Mouse (Mus musculus): ENCODE measurements around the gene Ppil2.

The Ppil2 gene

DNA sequence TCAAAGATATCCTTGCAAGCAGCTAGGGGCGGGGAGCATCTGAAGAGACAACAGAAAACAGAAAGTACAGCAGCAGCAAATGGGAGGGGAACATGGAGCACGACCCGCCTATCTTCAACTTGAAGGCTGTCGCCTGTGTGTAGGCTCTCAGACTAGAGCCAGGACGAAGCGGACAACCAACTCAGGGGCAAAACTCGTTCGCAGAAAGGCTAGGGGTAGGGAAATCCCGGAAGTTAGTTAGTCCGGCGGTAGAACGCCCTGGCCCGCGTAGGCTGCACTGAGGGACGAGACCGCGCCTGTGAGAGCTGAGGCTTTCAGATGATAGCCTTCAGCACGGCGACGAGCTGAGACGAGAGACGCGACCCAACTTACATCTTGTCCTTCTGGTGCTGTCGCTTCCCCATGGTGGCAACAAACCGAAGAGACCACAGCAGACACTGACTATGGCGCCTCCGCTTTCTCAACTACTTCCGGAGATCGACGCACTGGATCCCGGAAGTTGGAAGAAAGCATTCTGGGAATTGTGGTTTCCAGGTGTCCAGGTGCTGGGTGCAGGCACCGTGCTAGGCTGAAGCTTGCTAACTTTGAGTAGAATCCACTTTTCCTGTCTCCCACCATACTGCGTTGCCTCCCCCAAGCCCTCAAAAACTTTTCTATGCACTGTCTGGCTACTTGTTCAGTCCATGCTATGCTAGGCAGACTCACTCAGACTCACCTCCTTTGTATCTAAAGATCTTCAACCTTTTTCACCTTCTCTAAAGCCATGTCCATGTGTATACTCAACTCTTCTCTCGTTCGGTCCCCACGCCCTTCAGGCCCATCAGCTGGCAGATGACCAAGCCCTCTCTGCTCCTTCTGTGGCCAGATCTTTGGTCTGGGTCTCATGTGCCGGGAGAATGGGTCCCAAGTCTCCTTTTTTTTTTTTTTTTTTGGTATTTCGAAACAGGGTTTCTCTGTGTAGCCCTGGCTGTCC lies at the start of gene Ppil2:
TSS of gene Ppil2 (minus strand) at position 487 of the 973 bp plus-strand sequence.
- peak; percentile 65 to 73 for DNase-seq

DNA sequence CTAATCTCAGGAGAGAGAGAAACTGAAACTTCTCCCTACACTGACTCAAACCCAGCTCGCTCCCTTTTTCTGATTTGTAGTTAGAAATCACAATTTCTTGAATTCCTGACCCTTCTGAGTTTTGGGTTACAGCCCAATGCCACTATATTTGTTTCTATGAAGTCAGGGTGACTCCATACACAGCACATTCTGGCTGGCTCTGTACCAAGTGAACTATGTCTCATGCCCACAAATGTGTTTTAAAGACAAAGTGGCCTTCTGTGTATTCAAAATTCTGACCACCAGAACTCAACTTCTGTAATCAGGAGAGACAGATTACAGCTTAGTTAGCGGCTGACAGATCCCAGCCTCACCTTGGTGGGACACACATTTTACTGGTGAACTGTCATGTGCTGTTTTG lies 43.3 kb upstream of the Ppil2 start:
- DNase-seq = no peak

DNA sequence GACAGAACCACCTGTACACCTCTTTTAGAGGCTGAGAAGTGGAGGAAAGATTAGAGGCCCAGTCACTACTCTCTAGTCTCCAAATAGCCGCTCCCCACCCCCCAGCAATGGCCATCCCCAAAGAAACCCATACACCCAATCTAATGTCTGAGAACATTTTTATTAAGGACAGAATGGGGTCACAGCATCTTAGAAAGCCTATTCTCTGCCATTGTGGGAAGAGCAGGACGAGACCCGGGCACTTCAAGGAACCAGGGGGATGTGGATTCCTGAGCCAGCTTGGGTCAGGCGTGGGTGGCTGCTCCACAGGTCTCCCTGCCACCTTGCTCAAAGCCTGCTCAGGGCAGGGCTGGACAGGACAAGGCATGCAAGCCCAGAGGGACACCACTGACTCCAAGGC lies 40.8 kb upstream of the Ppil2 start:
- DNase-seq = no peak

DNA sequence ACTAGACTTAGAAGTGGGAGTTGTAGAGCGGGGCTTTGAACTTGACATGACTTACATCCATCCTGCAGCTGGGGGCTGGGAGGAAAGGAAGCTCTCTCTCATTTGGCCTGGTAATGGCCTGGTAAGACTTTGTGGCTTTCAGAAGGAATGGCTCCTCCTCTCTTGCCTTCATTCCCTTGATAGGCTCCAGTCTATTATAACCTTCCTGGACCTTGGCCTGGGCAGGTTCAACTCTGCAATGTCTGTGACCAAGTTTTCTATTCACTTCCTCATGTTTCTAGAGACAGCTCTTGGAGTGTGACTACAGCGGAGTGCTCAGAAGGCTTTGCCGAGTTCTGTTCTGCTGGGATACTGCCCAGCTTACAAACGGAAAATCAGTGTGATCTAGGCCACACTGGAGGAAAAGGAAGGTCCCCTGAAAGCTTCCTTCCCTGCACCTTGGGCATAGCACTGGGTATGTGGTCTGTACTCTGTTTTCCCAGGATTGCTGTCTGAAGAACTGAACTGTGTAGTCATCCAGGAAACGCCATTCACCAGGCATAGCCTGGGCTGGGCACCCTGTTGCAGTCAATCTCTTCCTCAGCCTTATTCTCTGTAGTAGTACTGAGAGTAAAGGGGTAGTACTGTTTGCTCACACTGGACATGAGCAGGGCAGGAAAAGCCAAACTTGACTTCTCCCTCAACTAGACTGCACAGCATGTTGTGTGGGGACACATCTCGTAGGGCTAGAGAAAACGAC lies 39.6 kb upstream of the Ppil2 start:
- DNase-seq = peak; percentile 50 to 52

DNA sequence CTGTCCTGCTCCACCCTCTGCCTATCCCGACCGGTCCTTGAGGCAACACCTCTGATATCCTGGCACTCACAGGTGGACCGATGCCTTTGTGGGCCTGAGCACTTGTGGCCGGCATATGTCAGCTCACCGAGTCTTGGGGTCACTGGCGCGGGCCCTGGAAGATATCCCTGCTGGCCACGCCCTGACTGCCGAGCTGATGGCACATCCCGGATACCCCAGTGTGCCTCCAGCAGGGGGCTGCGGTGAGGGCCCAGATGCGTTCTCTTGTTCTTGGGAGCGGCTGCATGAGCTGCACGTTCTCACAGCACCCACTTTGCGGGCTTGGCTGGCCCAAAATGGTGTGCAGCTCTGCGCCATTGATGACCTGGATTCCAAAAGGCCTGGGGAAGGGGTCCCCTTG lies 37.0 kb upstream of the Ppil2 start:
- no peak for DNase-seq

DNA sequence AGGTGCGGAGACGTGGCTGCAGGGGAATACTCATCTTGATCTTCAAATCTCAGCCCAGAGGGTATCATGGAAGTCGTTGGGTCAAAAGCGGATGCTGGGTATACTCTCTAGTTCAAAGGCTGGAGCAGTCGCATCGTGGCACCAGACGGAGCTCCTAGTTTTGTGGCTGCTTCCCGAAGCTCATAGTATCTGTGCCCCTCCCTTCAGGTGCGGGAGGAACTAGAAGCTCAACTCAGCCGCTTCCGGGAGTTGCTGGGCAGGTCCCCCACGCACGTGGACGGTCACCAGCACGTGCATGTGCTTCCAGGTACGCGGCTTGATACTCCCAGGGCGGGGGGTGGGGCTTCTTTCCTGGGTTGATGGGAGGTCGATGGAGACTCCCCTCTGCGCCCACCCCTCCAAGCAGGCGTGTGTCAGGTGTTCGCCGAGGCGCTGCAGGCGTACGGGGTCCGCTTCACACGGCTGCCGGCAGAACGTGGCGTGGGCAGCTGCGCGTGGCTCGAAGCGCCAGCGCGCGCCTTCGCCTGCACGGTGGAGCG lies 36.4 kb upstream of the Ppil2 start:
- peak in 1 of 2 experiments; percentile 8 for DNase-seq

DNA sequence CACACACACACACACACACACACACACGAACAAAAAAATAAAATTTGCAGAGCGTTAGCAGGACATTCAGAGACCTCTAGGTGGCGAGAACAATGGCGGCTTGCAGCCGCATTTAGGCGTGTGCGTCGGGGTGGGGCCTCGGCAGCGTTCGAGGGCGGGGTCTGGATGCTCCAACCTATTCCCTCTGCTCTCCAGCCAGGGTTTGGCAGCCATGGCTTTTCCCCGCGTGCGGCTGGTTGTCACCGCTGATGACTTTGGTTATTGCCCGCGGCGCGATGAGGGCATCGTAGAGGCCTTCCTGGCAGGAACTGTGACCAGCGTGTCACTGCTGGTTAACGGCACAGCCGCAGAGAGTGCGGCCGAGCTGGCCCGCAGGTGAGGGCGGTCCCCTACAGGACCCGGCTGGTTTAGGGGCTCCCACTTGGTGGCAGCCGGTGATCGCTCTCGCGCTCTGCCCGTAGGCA lies 35.7 kb upstream of the Ppil2 start, which contains the start of gene Ccdc116:
TSS of gene Ccdc116 (minus strand) at position 458 of the 464 bp plus-strand sequence.
- peak; percentile 55 to 73 for DNase-seq

DNA sequence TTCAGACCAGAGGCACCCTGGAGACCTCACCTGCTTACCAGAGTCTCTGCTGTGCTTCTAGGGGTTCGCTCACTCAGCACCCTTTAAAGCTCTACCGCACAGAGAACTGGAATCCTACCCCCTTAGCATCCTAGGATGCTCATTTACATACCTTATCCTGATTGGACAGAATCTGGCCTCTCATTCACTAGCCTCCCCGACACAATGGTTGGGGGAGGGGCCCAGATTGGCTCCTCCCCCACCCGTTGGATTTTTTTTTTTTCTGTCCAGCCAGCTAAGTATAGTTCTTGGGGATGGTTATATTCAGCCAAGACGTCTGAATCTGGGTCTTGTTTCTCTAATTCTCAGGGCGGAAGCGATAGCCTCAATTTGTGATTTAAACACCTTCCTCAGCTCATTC lies 33.3 kb upstream of the Ppil2 start, which contains the start of gene Ydjc:
TSS of gene Ydjc (plus strand) at position 283 of the 400 bp plus-strand sequence.
- DNase-seq = no peak

DNA sequence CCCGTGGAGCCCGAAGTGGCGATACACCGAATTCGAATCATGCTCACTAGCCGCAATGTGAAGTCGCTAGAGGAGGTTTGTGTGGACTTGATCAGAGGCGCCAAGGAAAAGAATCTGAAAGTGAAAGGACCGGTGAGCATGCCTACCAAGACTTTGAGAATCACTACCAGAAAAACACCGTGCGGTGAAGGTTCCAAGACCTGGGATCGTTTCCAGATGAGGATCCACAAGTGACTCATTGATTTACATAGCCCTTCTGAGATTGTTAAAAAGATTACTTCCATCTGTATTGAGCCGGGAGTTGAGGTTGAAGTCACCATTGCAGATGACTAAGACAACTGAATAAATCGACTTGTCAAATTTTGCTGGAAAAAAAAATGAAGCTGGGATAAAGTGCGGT lies 26.3 kb upstream of the Ppil2 start:
- DNase-seq = no peak

DNA sequence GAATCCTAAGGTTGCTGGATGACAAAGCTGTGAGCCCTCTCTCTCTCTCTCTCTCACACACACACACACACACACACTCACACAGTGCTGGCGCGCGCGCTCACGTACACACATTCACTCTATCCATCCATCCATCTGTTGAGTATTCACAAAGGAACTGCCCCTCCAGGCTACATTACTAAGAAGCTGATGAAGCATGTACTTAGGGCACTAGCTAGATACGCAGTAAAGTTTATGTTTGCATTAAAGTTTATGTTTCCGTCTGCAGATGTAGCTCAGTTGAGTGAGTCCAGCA lies 21.8 kb upstream of the Ppil2 start:
- no peak for DNase-seq

DNA sequence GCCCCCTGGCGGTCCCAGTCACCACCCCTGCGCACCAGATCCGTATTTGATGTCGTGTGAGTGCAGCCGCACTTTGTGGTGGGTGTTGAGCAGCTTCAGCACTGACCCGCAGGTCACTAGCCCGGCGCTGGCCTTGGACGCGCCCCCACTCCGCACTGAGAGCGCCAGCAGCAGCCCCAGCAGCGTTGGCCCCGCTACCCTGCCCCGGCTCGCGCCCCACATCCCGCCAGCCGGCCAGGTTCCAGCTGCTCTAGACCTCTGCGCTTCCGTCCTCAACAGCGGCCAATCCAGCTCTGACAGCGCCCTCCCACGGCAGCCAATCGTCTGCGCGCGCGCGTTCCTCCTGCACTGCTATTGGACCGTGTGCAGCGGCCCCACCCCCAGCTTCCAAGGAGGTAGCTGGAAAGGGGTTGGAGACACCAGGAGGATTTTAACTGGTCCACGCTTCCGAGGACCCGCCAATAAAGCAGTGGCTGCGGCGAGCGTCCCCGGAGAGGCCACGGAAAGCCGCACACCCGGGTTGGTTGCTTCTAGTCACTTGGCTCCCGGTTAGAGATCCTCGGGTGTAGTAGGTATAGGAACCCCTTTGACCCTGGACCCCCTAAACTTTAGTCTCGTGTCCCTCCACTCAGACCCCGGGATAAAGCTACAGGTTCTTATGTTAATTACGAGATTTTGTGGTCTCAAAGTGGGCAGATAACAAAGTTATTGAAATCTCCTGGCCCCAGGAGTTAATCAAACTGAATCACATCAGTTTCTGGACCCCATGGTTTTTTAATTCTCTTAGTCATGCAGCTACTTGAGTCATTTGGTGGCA lies 21.2 kb upstream of the Ppil2 start, which contains the start of gene Sdf2l1:
TSS of gene Sdf2l1 (minus strand) at position 295 of the 817 bp plus-strand sequence.
- DNase-seq = peak; percentile 97 to 98

DNA sequence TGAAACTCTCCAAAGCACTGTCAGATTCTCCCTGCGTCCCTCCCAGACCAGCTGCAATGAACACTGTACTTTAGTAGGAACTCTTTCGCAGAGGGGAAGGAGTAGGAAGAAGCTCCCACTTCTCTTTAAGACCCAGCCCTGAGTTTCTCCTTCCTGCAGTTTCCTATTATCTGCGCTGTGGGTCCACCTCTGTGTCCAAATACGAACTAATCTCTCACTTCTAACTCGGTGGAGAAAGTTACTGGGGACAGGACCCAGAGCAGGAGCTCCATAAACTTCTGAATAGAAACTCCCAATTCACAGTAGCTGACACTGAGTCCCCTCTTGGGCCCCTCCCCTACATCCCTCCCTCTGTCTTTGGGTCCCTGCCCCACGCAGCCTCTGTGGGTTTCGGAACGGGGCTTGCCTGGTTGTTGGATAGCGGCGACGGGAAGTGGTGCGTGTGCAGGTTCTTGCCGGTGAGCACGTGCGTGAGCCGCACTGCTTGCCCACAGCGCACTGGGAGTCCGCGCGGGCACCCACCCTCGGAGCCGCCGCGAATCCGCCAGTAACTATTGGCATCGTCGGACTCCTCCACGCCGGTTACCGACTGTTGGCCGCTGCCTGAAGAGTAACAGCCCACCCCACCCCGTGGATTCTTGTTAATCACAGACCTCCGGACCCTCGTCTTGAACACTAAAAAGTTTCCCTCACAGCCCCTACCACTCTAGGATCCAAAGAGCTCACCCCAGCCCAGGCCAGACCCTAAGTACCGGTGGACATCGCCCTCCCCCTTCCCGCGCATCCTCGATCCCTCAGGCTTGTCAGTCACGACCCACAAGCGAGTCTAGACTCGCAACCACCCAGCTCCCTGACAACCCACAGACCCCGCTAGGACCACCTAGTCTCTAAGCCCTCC lies 20.4 kb upstream of the Ppil2 start:
- no peak for DNase-seq

DNA sequence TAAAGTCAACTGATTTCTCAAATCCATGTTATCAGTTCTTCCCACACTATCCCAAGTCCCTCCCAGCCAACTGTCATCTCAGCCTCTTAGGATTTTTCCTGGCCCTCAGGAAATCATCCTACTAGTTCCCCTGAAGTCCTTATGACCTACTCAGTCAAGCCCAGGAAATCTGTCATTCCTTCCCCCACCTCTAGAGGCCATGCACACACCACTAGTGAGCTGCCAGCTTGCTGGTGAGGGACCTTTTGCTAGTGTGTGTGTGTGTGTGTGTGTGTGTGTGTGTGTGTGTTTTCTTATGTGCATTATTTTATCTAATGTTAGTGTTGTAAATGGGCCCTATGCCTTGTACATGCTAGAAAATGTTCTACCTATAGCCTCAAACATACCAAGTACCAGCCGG lies 16.2 kb upstream of the Ppil2 start:
- peak; percentile 47 to 65 for DNase-seq

DNA sequence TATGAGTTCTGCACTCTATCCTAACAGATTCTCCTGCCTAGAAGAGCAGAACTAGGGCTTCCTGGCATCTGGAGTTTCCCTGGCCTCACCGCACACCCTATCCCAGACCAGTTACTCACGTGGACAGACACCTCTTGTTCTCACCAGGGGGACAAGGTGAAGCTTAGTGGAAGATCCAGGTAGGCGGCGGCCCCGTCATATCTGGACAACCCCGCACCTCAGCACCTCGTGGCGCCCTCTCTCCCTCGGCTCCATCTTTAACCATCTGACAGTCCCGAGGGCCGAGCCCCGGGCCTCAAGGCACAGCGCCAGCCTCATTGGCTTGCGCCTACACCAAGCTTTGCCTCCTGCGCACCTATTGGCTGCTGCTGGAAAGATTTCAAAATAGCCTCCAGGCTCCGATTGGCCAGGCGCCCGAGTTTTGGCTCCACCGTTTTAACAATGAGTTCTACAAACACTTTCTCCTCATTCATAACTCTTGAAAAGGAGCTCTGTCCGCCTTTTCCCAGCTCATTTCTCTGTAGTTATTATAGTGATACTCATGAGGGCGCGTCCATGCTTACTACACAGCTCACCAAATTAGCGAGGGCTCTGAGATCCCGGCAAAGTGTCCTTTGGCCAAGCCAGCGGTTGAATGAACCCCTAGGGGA lies 13.9 kb upstream of the Ppil2 start, which contains the start of gene 2610318N02Rik:
TSS of gene 2610318N02Rik (minus strand) at position 297 of the 650 bp plus-strand sequence.
- DNase-seq = peak; percentile 60 to 68

DNA sequence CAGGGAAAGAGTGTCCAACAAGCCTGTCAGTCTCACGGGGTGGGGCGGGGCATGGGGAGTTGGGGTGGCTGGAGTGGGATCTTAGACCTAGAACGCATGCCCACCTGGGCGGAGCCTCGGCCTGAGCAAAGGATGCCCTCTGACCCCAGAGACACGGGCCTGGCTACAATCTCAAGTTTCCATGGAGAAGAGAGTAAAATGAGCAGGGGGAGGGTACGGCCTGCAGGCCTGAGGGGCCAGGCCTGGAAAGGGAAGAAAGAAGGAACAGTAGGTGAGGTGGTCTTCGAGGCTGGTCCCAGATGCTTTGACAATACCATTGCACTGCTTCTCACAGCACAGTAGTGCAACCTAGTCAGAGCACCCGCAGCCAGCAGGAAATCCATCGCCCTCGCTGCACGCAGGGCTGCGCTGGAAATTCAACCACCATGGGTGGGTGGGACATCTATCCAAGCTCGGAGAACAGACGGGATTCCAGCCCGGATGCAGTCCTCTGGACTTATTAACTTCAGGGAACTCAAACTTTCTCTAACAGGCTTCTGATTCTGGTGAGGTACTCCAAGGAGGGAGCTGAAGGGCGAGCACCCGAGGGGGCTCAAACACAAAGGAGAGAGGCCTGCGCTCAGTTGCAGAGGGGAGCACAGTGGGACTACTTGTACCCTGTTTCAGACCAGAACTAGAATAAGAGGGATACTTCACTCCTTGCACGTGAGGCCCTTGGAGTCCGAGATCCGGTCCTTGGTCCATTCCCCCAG lies 13.2 kb upstream of the Ppil2 start:
- DNase-seq = no peak

DNA sequence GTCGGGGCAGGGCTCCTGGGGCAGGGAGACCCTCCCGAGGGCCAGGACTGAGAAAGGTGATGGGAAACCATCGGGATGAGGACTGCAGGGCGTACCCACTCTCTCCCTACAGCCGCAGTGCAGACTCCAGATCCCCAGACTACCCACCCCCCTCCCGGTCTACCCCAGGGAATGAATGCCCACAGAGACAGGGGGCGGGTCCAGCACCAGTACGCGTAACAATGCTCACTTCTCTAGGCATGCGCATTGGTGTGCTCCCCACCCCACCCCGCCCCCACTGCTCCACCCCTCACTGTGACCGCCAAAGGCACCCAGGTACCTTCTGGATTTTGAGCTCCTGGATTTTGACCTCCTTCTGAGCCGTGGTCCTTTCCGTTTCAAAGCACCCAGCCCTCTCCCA lies 10.5 kb upstream of the Ppil2 start:
- DNase-seq = no peak

DNA sequence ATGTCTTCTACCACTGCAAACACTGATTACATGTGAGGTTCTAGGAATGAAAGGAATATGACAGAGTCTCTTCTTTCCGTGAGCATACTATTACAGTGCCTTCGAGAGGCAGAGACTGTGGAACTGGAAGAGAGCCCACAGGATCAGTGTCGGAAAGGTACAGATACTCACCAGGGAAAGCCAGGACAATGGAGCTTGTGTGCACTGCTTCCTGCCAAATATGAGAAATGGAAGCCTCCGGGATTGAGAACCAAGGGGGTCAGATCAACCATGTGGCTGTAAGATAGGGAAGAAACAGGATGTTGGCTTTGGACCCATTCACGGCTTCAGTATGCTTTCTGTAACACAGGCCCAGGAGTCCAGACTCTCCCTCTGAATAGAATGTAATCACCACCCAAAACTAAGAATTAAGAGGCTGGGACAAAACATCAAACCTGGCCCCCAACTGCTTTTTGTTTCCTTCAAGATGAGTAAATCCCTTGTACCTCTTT lies 6.3 kb upstream of the Ppil2 start:
- DNase-seq = no peak

DNA sequence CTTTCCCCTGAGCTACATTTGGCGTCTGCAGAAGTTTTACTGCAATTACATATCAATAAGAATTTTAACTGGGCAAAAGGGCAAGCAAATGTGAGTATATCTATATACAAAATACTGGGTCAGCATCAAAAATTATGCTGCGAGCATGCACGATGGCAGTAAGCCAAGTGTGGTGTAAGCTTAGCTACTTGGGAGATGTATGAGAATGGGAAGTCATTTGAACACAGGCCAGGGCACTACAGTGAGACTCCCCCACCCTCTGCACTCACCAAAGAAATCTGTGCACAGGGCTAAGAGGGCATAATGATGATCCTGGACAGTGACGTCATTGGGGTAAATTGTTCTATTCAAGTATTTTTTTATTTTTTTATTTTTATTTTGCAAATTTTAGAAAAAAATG lies 6.5 kb downstream of the Ppil2 start:
- no peak for DNase-seq

DNA sequence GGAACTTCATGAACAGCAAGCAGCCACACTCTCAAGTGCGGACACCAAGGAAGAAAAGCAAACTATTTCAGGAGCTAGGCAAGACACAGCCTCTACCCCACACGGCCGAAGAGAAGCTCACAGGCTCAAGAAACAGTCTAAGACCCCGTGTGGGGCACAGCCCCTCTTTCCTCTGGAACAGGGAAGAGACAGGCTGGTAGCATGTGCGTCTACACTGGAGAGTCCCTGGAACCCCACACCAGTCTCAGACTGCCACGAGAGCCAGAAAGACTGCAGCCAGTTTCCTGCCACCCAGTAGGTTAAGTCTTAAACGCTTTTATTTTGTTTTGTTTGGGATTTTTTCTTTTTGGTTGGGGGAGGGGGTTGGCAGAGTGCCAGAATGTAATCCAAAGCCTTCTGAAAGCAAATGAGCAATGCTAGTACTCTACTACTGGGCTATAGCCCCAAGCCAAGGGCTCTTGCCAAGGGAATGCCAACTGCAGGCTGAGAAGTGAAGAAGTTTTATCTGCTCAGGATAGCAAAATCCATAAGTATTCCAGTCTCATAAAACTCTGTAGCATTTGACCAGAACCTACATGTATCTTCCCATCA lies 8.3 kb downstream of the Ppil2 start:
- no peak for DNase-seq
